Mouse (Mus musculus) adrenal gland, adult 8-10 months (tissue): ENCODE data around the gene Olfr1215. TPM values are rescaled to one million over a fixed set of nuclear protein-coding genes. Genes with fewer than 3 reads are reported as not detected.
A peak's percentile ranks its signal among the peaks of the same experiment; 100 is the strongest.

Experiments
- DNase-seq: peaks from one replicate; pipeline ENCODE4 v3.0.0; 2022
- total RNA-seq, 4 experiments: library from RNA; stranded (reverse); gene quantifications; 2 replicates each; pipeline ENCODE4 v1.2.4; 2022

The Olfr1215 gene
- not detected for total RNA-seq

DNA sequence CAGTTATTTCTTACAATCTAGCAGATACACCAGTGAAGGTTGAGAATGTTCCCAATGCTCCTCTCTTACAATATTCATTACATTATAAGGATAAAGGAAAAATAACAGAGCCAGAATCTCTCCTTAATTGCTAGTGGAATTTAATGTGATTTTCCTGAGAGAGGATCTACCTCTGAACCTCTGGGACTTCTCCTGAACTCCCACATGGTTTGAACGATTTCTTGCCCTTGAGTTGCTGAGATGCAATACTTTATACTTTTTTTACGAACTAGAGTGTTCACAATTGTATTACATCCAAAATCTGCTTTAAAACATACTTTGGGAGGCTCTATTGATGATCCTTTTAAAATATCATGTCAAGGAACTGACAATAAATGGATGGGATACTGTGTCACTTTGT lies at the start of gene Olfr1215:
TSS of gene Olfr1215 (minus strand) at position 101 of the 400 bp plus-strand sequence.
- DNase-seq = no peak

GRCm38 (mm10) chr2:89031965-89032364 lies 25.2 kb upstream of the Olfr1215 start, which contains the start of gene Olfr1217:
Gene Olfr1217 (minus strand): TSS chr2:89032065.
- no peak for DNase-seq

DNA sequence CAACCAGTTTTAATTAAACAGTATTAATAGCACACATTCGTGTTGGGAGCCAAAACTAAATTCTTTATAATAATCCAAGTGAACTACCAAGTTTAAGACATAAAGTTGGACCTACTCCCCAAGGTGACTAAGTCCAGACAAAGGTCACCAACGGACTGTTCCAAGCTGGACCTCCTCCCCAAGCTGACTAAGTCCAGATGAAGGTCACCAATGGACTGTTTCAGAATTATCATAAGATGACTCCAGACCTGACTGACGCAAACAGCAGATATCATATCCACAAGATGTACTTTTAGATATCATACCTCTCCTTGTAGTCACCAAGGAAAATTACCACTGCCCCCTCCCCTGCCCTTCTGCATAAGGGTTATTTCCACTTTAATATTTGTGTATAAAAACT lies 14.7 kb upstream of the Olfr1215 start:
- DNase-seq = peak; percentile 5

GRCm38 (mm10) chr2:89018240-89018639 lies 11.5 kb upstream of the Olfr1215 start, which contains the start of gene Olfr1216:
Gene Olfr1216 (minus strand): TSS chr2:89018340.
- no peak for DNase-seq

DNA sequence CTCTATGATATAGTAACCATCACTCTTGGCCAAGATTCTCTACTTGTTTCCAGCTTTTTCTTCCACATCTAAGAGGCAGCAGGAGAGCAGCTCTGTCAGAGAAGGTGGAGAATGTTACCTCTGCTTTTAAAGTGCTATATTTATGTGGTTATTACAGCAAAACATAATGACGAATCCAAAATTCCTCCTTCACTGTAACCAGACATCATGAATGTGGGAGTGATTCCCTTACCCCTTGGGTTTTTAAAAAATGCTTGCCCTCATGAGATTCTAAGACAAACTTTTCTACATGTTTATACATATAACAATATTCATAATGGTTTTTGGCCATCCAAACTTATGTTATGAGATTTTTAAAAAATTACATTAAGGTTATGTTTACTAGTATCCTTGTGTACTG lies 14.2 kb downstream of the Olfr1215 start, which contains the start of gene Olfr1214:
TSS of gene Olfr1214 (minus strand) at position 101 of the 400 bp plus-strand sequence.
- DNase-seq = no peak

DNA sequence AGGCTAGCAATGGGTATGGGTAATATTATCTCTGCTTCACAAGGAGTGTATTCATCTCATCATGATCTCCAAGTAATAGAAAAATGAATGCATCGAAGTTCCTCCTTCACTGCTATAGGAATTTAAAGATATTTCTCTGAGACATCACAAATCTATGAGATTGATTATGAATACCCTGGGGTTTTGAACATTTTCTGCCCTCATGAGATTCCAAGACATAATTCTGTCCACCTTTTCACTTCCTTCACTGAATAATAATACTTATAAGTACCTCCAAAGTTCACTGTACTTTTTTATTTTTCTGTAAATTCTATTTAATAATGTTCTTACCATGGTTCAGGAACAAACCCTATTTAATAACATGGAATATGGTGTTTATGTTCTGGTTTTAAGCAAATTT lies 26.6 kb downstream of the Olfr1215 start, which contains the start of gene Gm13762:
TSS of gene Gm13762 (minus strand) at position 101 of the 400 bp plus-strand sequence.
- DNase-seq = no peak

GRCm38 (mm10) chr2:88953669-88954068 lies 53.1 kb downstream of the Olfr1215 start, which contains the start of gene Olfr1212:
Gene Olfr1212 (plus strand): TSS chr2:88953969.
- DNase-seq = no peak

Other genes starting within 250 kb of the Olfr1215 start
- gene Olfr1199, start 246.5 kb downstream of the Olfr1215 start, total RNA-seq = not detected
- not detected for gene Olfr1200, start 236.5 kb downstream of the Olfr1215 start, total RNA-seq
- not detected for gene Olfr1201, start 213.9 kb downstream of the Olfr1215 start, total RNA-seq
- not detected for gene Olfr1202, start 192.5 kb downstream of the Olfr1215 start, total RNA-seq
- gene Olfr1205, start 177.2 kb downstream of the Olfr1215 start, total RNA-seq = not detected
- gene Olfr1204, start 157.7 kb downstream of the Olfr1215 start, total RNA-seq = not detected
- gene Olfr1206, start 143.7 kb downstream of the Olfr1215 start, total RNA-seq = not detected
- gene Olfr1208, start 104.7 kb downstream of the Olfr1215 start, total RNA-seq = not detected
- not detected for gene Olfr1209, start 91.8 kb downstream of the Olfr1215 start, total RNA-seq
- gene Olfr1211, start 68.9 kb downstream of the Olfr1215 start, total RNA-seq = not detected
- gene Olfr1212, start 53.0 kb downstream of the Olfr1215 start, total RNA-seq = not detected
- not detected for gene Gm13762, start 26.7 kb downstream of the Olfr1215 start, total RNA-seq
- gene Olfr1214, start 14.3 kb downstream of the Olfr1215 start, total RNA-seq = not detected
- not detected for gene Olfr1216, start 11.4 kb upstream of the Olfr1215 start, total RNA-seq
- gene Olfr1217, start 25.1 kb upstream of the Olfr1215 start, total RNA-seq = not detected
- not detected for gene Olfr1218, start 54.2 kb upstream of the Olfr1215 start, total RNA-seq
- gene Olfr1219, start 76.5 kb upstream of the Olfr1215 start, total RNA-seq = not detected
- not detected for gene Olfr1220, start 99.9 kb upstream of the Olfr1215 start, total RNA-seq
- gene Olfr1221, start 110.3 kb upstream of the Olfr1215 start, total RNA-seq = not detected
- gene Olfr1222, start 126.1 kb upstream of the Olfr1215 start, total RNA-seq = not detected
- gene Olfr1223, start 144.6 kb upstream of the Olfr1215 start, total RNA-seq = not detected
- gene Olfr1224-ps1, start 157.1 kb upstream of the Olfr1215 start, total RNA-seq = not detected
- not detected for gene Olfr1225, start 167.7 kb upstream of the Olfr1215 start, total RNA-seq
- gene Olfr1226, start 193.1 kb upstream of the Olfr1215 start, total RNA-seq = not detected
- gene Olfr1228, start 247.1 kb upstream of the Olfr1215 start, total RNA-seq = not detected